Mouse (Mus musculus): ENCODE data around the gene Rhot1. TPM values are rescaled to one million over a fixed set of nuclear protein-coding genes. Genes with fewer than 3 reads are reported as not detected.
"Not testable (repeated sequence)": the region's sequence is repeated elsewhere in the genome, so short reads cannot be mapped to it uniquely, and the experiment has no call there.

The Rhot1 gene
- total RNA-seq, 2 experiments from 2014 or later, result 68.0 to 68.5 TPM

DNA sequence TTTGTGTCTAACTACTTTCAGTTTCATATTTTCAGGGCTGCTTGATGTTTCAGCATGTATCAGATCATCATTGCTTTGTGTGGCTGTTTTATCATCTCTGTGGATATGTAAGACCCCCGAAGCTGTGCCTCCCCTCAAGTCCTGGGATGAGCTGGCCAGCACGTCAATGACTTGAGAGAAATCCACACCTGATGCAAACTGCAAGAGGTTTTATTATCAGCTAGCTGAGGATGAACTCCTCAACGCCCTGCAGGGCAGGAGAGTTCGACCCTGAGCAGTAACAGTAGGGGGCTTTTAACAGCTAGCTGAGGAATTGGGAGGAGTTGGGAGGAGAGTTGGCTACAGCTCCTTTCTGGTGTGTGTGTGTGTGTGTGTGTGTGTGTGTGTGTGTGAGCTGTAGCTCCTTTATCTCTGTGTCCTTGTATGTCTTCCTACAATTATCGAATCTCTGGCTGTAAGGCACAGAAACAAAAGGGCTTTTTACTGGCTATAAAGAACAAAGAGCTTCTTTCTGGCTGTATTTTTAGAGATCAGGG, 23.3 kb upstream of the Rhot1 start:
- DNase-seq (ENCODE audit: low spot score in 2 of 2); intact Hi-C loops (cut with DNase I): not testable (repeated sequence)

DNA sequence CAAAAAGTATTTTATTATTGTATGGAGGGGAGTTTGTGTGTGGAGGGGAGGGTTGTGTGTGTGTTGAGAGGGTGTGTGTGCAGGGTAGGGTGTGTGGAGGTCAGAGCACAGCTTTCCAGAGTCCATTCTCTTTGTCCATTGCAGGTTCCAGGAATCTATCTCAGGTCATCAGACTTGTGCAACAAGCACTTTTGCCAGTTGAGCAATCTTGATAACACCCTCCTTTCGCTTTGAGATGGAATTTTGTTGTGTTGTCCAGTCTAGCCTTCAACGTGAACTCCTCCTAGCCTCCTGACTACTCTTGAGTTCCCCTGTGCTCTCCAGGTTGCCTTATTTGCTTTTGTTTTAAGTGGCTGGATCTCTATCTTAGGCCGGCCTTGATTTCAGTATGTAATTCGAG, 18.5 kb upstream of the Rhot1 start:
- no peak for DNase-seq (ENCODE audit: low spot score in 2 of 2)
- intact Hi-C loops (cut with DNase I), result no loop called here

DNA sequence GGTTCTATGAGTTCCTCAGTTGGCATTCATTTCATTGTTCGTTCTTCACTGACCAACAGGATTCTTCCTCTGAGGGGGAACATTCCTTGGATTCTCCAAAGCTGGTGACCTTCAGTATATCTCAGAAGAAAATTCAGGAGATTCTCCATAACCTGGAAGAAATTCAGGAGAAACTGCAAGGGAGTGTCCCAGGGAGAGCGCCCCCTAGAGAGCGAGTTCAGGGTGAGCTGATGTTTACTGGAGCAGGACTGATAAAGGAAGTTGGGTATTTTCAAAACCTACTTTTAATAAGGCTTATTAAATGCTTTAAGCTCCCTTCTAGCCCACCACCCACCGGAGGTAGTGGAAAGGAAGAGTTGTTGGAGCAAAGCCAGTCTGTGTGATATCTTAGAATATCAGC, 15.0 kb upstream of the Rhot1 start:
- DNase-seq (ENCODE audit: low spot score in 2 of 2), result no peak
- intact Hi-C loops (cut with DNase I), result no loop called here

DNA sequence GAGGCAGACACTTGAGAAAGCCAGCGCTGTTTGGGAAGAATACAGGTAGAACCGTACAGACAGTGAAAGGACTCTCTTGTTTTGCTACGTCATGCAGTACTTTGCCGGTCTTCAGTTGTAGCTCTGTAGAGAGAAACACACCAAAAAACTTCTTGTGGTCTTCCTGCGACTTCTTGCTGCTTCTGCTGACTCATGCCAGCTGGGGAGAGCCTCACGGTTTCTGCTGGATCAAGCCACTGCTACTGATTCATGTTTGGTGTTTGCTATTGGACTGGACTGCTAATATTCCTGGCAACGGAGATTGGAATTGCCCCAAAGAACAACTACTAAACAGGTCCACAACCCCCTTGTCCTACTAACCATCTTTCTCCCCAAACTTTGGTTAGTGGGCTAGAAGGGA, 12.5 kb upstream of the Rhot1 start:
- no peak for DNase-seq (ENCODE audit: low spot score in 2 of 2)
- intact Hi-C loops (cut with DNase I), result no loop called here

DNA sequence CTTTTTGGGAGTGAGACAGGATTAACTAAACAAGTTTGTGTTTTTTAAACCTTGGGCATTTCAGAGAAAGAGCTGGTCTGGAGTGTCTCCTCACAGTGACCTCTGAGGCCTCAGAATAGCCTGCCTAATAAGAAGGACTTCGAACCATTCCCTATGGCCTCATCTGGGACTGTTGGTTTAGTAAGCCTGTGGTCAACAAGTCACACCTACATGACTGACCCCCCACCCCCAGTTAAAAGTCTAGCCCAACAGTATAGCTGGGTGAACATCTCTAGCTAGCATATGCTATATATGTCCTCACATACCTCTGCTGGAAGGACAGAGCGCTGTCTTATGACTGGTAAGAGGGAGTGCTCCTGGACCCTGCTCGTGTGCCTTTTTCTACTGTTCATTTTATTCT, 9.5 kb upstream of the Rhot1 start:
- intact Hi-C loops (cut with DNase I), result no loop called here

GRCm38 (mm10) chr11:80199773-80200172, 9.0 kb upstream of the Rhot1 start:
- DNase-seq (ENCODE audit: low spot score in 2 of 2), result no peak
- intact Hi-C loops (cut with DNase I), result no loop called here

More for the DNA sequence above, 9.5 kb upstream of the Rhot1 start:
- no peak for DNase-seq (ENCODE audit: low spot score in 2 of 2)

- no peak for DNase-seq (ENCODE audit: low spot score in 2 of 2)
- intact Hi-C loops (cut with DNase I), result no loop called here
These were observed 8.5 kb upstream of the Rhot1 start for GRCm38 (mm10) chr11:80200326-80200725.

DNA sequence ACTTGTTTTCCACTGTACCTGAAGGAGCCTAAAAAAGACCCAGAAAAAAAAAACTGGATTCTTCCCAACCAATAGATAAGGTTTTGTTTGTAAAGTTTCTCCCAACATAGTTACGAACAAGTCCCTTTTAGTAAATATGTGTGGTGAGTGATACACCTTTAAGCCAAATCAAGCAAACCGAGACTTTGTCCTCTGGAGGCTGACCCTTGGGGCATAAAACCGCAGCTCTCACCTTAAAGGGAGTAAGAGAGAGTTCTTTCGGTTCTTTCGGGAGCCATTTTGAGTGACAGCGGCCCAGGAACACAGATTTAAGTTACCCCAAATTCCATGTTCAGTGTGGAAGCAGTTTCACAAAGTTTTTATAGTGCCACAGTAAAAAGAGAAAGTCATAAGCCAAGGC, 6.5 kb upstream of the Rhot1 start:
- intact Hi-C loops (cut with DNase I), result no loop called here
- DNase-seq (ENCODE audit: low spot score in 2 of 2), result no peak

GRCm38 (mm10) chr11:80204037-80204436, 4.8 kb upstream of the Rhot1 start:
- intact Hi-C loops (cut with DNase I), result no loop called here
- DNase-seq (ENCODE audit: low spot score in 2 of 2), result no peak

GRCm38 (mm10) chr11:80204941-80205340, 3.9 kb upstream of the Rhot1 start:
- DNase-seq (ENCODE audit: low spot score in 2 of 2), result no peak
- intact Hi-C loops (cut with DNase I), result no loop called here

GRCm38 (mm10) chr11:80208465-80208859, 357 bp upstream of the Rhot1 start:
- intact Hi-C loops (cut with DNase I), result no loop called here
- DNase-seq (ENCODE audit: low spot score in 2 of 2), result no peak

- no peak for DNase-seq (ENCODE audit: low spot score in 2 of 2)
- intact Hi-C loops (cut with DNase I), result no loop called here
These were observed 1.5 kb downstream of the Rhot1 start for GRCm38 (mm10) chr11:80210321-80210720.

DNA sequence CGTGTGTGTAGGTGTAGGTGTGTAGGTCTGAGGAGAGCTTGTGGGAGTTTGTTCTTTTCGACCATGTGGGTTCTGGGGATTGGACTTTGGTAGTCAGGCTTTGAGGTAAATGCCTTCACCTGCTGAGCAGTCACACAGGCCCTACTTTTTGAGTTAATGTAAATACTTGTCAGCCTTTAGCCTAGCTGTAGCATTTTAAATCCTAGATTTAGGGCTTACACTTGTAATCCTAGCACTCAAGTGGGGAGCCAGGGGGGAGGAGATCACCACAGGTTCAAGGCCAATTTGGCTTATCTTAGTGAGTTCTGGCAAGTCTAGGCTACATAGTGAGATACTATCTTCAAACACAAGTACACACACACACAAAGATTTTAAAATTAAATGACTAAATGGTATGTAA, 3.5 kb downstream of the Rhot1 start:
- DNase-seq (ENCODE audit: low spot score in 2 of 2), result no peak
- intact Hi-C loops (cut with DNase I), result no loop called here

- intact Hi-C loops (cut with DNase I), result no loop called here
- DNase-seq (ENCODE audit: low spot score in 2 of 2), result no peak
These were observed 6.5 kb downstream of the Rhot1 start for GRCm38 (mm10) chr11:80215291-80215690.

- DNase-seq (ENCODE audit: low spot score in 2 of 2), result no peak
- intact Hi-C loops (cut with DNase I), result no loop called here
These were observed 10.0 kb downstream of the Rhot1 start for GRCm38 (mm10) chr11:80218657-80219293.

- intact Hi-C loops (cut with DNase I); DNase-seq (ENCODE audit: low spot score in 2 of 2): not testable (repeated sequence)
These were observed 21.2 kb downstream of the Rhot1 start for GRCm38 (mm10) chr11:80230066-80230465.

DNA sequence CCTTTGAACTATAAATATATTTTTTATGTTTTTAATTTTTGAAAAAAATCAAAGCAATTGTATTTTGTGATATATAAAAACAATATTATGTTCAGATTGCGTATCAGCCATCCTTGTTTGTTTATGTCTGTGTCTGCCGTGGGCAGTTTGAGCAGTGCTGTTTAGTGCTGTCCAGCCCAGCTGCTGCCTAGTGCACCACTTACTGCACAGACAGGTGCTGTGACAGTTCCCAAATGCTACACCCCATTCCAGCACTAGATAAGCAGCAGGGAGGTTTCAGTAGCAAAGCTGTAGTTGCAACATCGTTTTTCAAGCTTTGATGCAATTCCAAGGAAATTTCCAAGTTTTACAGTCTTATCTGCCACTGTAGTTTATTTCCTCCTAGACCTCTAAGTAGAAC, 28.5 kb downstream of the Rhot1 start:
- DNase-seq (ENCODE audit: low spot score in 2 of 2), result no peak
- intact Hi-C loops (cut with DNase I), result no loop called here

- intact Hi-C loops (cut with DNase I), result no loop called here
- no peak for DNase-seq (ENCODE audit: low spot score in 2 of 2)
These were observed 29.5 kb downstream of the Rhot1 start for GRCm38 (mm10) chr11:80238306-80238705.

- DNase-seq (ENCODE audit: low spot score in 2 of 2), result no peak
- intact Hi-C loops (cut with DNase I), result no loop called here
These were observed 38.2 kb downstream of the Rhot1 start for GRCm38 (mm10) chr11:80247026-80247425.

DNA sequence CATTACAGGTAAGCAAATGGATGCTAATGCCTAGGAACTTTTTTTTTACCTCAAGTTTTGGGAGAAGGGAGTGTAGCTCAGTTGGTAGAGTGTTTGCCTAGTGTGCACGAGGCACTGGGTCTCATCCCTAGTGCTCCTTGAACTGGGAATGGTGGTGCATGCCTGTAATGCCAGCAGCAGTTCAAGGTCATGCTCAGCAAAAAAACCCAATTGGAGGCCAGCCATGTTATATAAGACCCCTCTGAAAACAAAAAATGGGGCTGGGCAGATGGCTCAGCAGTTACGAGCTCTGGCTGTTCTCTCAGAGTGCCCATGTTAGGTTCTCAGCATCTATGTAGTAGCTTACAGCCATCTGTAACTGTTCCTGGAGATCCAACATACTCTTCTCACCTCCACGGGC, 39.7 kb downstream of the Rhot1 start:
- intact Hi-C loops (cut with DNase I), result no loop called here
- DNase-seq (ENCODE audit: low spot score in 2 of 2), result no peak

GRCm38 (mm10) chr11:80264137-80264536, 55.3 kb downstream of the Rhot1 start:
- DNase-seq (ENCODE audit: low spot score in 2 of 2), result no peak
- intact Hi-C loops (cut with DNase I), result no loop called here

DNA sequence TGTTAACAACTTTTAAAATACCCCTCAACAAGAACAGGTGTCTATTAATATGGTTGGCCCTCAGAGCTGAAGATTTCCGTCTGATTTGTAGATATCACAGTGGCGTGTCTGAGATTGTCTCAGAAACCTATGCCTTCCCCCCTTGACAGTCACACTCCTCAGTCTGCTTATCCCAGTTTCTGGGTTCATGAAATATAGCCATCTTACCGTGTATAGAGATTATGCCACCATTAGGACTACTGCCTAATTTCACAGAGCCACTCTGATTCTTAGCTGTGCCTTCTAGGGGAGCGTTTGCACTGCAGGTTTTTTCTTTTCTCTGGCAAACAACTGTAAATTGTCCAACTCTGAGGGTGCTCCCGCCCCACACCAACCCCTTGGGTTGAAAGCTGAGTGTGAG, 62.3 kb downstream of the Rhot1 start:
- no peak for DNase-seq (ENCODE audit: low spot score in 2 of 2)
- intact Hi-C loops (cut with DNase I), result no loop called here
